Mouse (Mus musculus) small intestine, adult 10 weeks (tissue): Measurements from ENCODE around the gene Sult2a6. TPM values are rescaled to one million over a fixed set of nuclear protein-coding genes. Genes with fewer than 3 reads are reported as not detected.

Experiments
- polyA plus RNA-seq: library from polyadenylated mRNA; stranded (reverse); fragments of 350-450 nt; fragmentation: Illumina TruSeq; extraction: RNeasy Lipid Tissue Mini Kit (QIAGEN cat#74804); gene quantifications from one replicate; pipeline ENCODE4 v1.2.3, GENCODE M21; 2014; ENCODE audit warnings: low replicate concordance

Gene Sult2a6
- polyA plus RNA-seq, result not detected

DNA sequence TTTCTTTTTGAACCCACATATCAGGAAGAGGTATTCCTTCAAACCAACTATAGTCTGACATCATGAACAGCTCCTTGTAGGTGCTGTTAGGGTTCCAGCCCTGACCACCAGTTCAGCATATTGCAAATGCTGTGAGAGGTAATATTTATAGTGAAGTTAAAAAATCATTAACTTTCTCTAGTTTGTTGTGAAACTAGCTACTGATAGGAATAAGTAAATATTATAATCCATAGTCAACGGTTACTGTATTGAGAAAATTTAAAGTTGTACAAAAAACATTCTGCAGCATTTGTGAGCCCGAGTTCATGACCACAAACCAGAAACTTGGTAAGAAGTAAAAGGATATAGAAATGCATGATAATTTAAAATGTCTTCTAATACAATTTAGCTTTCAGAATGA, at the start of gene Sult2a6:
Gene Sult2a6 (minus strand): TSS at position 101 of the 400 bp plus-strand sequence.

Other genes with a start within 250 kb of the Sult2a6 start
- gene Sult2a3, start 131.8 kb downstream of the Sult2a6 start, polyA plus RNA-seq, result not detected
- gene Obox8, start 78.7 kb upstream of the Sult2a6 start, polyA plus RNA-seq, result not detected
- gene Sult2a8, start 191.9 kb upstream of the Sult2a6 start, polyA plus RNA-seq, result 0.63 TPM
- gene Sult2a7, start 239.4 kb upstream of the Sult2a6 start, polyA plus RNA-seq, result not detected